Mouse (Mus musculus) E14TG2a.4 (cell line): ENCODE measurements around the gene Gas7.

Experiments
- H3K27me3 ChIP-seq: 2 replicates; pipeline ENCODE4 v1.6.1; 2014; ENCODE audit warnings: low read length, control low read depth; ENCODE audit not compliant: insufficient read depth
- H3K36me3 ChIP-seq: 2 replicates; pipeline ENCODE4 v1.6.1; 2014; ENCODE audit warnings: low read length, control low read depth; ENCODE audit not compliant: insufficient read depth
- H3K4me1 ChIP-seq: replicated peaks from 2 replicates; pipeline ENCODE4 v1.6.1; 2014; ENCODE audit warnings: low read depth, low read length, control low read depth
- H3K4me3 ChIP-seq: replicated peaks from 2 replicates; pipeline ENCODE4 v1.5.1; 2014; ENCODE audit warnings: mild to moderate bottlenecking, low read length
- H3K9me3 ChIP-seq: 2 replicates; pipeline ENCODE4 v1.6.1; 2014; ENCODE audit warnings: low read length, control low read depth
- CTCF ChIP-seq: conservative IDR thresholded peaks from 2 replicates; pipeline ENCODE4 v1.5.1; 2014; ENCODE audit warnings: low read length
- NANOG ChIP-seq: IDR thresholded peaks from 2 replicates; pipeline ENCODE4 v1.6.1; 2014; ENCODE audit warnings: borderline replicate concordance, low read length, mixed read lengths
- POU5F1 ChIP-seq: IDR thresholded peaks from 2 replicates; pipeline ENCODE4 v1.6.1; 2014; ENCODE audit warnings: low read length, borderline replicate concordance

Gas7 gene

DNA sequence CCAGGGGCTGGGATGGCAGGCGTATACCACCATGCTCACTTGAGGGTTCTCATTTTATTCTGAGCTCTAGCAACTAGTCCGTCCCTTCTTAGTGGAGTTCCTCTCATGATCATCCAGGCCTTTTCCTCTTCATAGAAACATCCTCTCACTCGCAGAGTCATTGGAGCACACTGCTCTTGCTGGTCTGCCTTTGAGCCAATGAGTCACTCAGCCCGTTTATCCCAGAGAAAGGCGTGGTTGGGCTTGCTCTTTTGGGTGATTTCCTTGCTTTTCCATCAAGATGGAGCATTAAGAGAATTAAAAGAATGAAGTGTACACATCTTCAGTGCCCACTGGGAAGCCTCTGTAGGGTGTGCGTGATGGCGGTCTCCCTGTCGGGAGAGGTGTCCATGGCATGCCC is 206.2 kb downstream of the Gas7 start:
- no peak overlapping the region for H3K4me3 ChIP-seq
- no peaks in the 10 kb centered on the region for H3K9me3 ChIP-seq
- H3K4me1 ChIP-seq, result peaks cover 16% of the 10 kb centered on the region
- peaks cover 14% of the 10 kb centered on the region for H3K27me3 ChIP-seq
- no peaks in the 10 kb centered on the region for H3K36me3 ChIP-seq
- TF ChIP-seq CTCF, result no peak
- TF ChIP-seq NANOG, result no peak
- no peak for TF ChIP-seq POU5F1

GRCm38 (mm10) chr11:67663437-67663836 is 208.2 kb downstream of the Gas7 start:
- H3K4me1 ChIP-seq, result peaks cover 5% of the 10 kb centered on the region
- H3K27me3 ChIP-seq, result peaks cover 17% of the 10 kb centered on the region
- TF ChIP-seq NANOG (no peak), CTCF (no peak), POU5F1 (no peak)
- no peaks in the 10 kb centered on the region for H3K36me3 ChIP-seq
- H3K9me3 ChIP-seq, result no peaks in the 10 kb centered on the region
- H3K4me3 ChIP-seq, result no peak overlapping the region

GRCm38 (mm10) chr11:67664261-67664660 is 209.0 kb downstream of the Gas7 start:
- no peak overlapping the region for H3K4me3 ChIP-seq
- peaks cover 5% of the 10 kb centered on the region for H3K4me1 ChIP-seq
- peaks cover 17% of the 10 kb centered on the region for H3K27me3 ChIP-seq
- no peaks in the 10 kb centered on the region for H3K36me3 ChIP-seq
- H3K9me3 ChIP-seq, result no peaks in the 10 kb centered on the region
- TF ChIP-seq NANOG (no peak), POU5F1 (no peak), CTCF (no peak)

DNA sequence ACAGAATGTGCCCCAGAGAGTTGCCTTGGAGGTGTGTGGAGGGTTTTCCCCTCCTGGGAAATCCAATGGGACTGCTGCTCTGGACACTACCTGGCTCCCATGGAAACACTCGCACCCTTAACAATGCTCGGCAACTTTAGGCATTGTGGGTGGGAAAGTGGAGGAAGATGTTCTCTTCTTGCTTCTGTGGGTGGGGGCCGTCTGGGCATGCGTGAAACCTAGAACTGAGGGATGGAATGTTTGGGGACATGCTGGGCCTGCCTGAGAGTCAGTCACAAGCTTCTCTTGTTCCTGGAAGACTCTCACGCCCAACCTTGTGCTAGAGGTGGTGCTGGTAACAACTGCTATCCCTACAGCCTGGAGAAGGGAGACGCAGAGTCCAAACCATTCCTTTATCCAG is 209.7 kb downstream of the Gas7 start:
- H3K36me3 ChIP-seq, result no peaks in the 10 kb centered on the region
- peaks cover 12% of the 10 kb centered on the region; the same call in 1 of the 2 replicates for H3K27me3 ChIP-seq
- no peaks in the 10 kb centered on the region for H3K9me3 ChIP-seq
- H3K4me3 ChIP-seq, result no peak overlapping the region
- peaks cover 5% of the 10 kb centered on the region for H3K4me1 ChIP-seq
- no peak for TF ChIP-seq POU5F1
- no peak for TF ChIP-seq CTCF
- TF ChIP-seq NANOG, result no peak

GRCm38 (mm10) chr11:67666129-67666528 is 210.9 kb downstream of the Gas7 start:
- H3K9me3 ChIP-seq, result no peaks in the 10 kb centered on the region
- no peaks in the 10 kb centered on the region for H3K36me3 ChIP-seq
- H3K27me3 ChIP-seq, result peaks cover 8% of the 10 kb centered on the region; the same call in 1 of the 2 replicates
- no peak overlapping the region for H3K4me3 ChIP-seq
- peaks cover 5% of the 10 kb centered on the region for H3K4me1 ChIP-seq
- TF ChIP-seq CTCF, result no peak
- TF ChIP-seq NANOG, result no peak
- no peak for TF ChIP-seq POU5F1

- H3K27me3 ChIP-seq, result peaks cover 17% of the 10 kb centered on the region; the same call in 1 of the 2 replicates
- no peaks in the 10 kb centered on the region for H3K36me3 ChIP-seq
- no peak for TF ChIP-seq POU5F1
- TF ChIP-seq NANOG, result no peak
- TF ChIP-seq CTCF, result no peak
- no peaks in the 10 kb centered on the region for H3K9me3 ChIP-seq
- no peak overlapping the region; the same call in 1 of the 2 replicates for H3K4me3 ChIP-seq
- H3K4me1 ChIP-seq, result peaks cover 5% of the 10 kb centered on the region; the same call in 1 of the 2 replicates
Measured at GRCm38 (mm10) chr11:67667531-67668332, 212.5 kb downstream of the Gas7 start.

DNA sequence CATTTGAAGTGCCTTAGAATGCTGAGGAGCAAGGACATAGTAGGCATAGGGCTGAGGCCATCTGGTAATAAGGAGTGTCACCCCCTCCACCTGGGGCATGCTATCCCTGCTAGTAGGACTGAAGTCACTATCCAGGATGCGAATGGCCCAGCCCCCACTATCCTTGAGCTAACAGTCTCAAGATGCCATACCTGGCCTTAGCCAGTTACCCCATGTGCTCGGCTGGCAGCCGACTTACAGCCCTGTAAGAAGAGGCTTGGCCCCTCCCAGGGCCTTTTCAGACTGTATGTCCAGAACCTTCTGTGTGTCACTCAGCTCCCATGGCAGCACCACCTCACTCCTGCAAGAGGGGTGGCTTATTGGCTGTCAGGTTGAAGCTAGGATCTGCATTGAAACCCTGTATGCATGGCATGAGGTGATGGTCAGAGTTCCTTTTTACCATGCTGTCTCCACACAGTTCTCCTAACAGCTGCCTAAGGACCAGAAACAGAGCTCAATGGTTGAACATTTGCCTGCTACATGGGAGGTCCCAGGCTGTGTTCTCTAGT is 213.3 kb downstream of the Gas7 start:
- Histone ChIP-seq H3K4me3 (no peak overlapping the region), H3K4me1 (peaks cover 5% of the 10 kb centered on the region; the same call in 1 of the 2 replicates), H3K27me3 (peaks cover 20% of the 10 kb centered on the region; the same call in 1 of the 2 replicates), H3K9me3 (no peaks in the 10 kb centered on the region), H3K36me3 (no peaks in the 10 kb centered on the region)
- no peak for TF ChIP-seq CTCF
- TF ChIP-seq NANOG, result no peak
- no peak for TF ChIP-seq POU5F1

DNA sequence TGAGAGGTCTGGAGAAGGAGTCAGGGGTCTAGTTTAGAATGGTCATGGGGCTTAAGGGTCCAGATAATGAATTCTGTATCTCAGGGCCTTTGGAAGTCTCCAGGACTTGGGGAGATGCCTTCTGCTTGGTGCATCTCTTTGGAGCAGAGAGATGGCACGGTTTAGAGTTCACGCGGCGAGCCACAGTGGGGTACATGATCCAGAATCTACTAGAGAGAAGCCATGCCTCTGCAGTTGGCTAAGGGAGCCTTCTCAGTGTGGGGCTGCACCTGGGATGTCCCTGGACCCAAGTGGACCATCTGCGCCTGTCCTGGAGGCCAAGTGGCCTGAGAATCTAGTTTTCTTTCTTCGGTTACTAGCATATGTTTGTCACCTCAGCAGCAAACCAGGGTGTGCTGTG is 214.8 kb downstream of the Gas7 start:
- Histone ChIP-seq H3K4me1 (peaks cover 5% of the 10 kb centered on the region; the same call in 1 of the 2 replicates), H3K4me3 (no peak overlapping the region), H3K36me3 (no peaks in the 10 kb centered on the region), H3K27me3 (peaks cover 18% of the 10 kb centered on the region; the same call in 1 of the 2 replicates), H3K9me3 (no peaks in the 10 kb centered on the region)
- no peak for TF ChIP-seq NANOG
